Mouse (Mus musculus) embryonic facial prominence, embryonic 12.5 days (tissue): ENCODE results near the gene Asic2. TPM values are rescaled to one million over a fixed set of nuclear protein-coding genes. Genes with fewer than 3 reads are reported as not detected.

ENCODE experiments used
- ATAC-seq: fragments of 200-750 bp; cut with Nextera tagmentation; 2 replicates; pipeline ENCODE4 v1.8.0; 2017; ENCODE audit not compliant: insufficient number of reproducible peaks, insufficient read depth, low FRiP score, low TSS enrichment
- H3K27ac ChIP-seq: fragments of 300-500 bp; sonication (generic); 2 replicates; pipeline ENCODE4 v1.5.1; 2016; ENCODE audit warnings: mild to moderate bottlenecking
- H3K27me3 ChIP-seq: fragments of 300-500 bp; sonication (generic); 2 replicates; pipeline ENCODE4 v1.6.1; 2016; ENCODE audit warnings: mild to moderate bottlenecking, moderate library complexity
- H3K36me3 ChIP-seq: fragments of 300-500 bp; sonication (generic); 2 replicates; pipeline ENCODE4 v1.6.1; 2016; ENCODE audit warnings: mild to moderate bottlenecking
- H3K4me1 ChIP-seq: fragments of 300-500 bp; sonication (generic); 2 replicates; pipeline ENCODE4 v1.6.1; 2016
- H3K4me2 ChIP-seq: fragments of 300-500 bp; sonication (generic); replicated peaks from 2 replicates; pipeline ENCODE4 v1.6.1; 2016; ENCODE audit warnings: mild to moderate bottlenecking, moderate library complexity
- H3K4me3 ChIP-seq: fragments of 300-500 bp; sonication (generic); 2 replicates; pipeline ENCODE4 v1.5.1; 2016; ENCODE audit warnings: mild to moderate bottlenecking
- H3K9ac ChIP-seq: fragments of 300-500 bp; sonication (generic); 2 replicates; pipeline ENCODE4 v1.6.1; 2016; ENCODE audit warnings: mild to moderate bottlenecking, moderate library complexity
- H3K9me3 ChIP-seq: fragments of 300-500 bp; sonication (generic); 2 replicates; pipeline ENCODE4 v1.6.1; 2016; ENCODE audit warnings: mild to moderate bottlenecking, moderate library complexity
- WGBS: fragments of 180-500 bp; shearing (Covaris S2); methylation state at CpG from one replicate; pipeline ENCODE4 v1.1.7; 2016; 5-methylcytosine and 5-hydroxymethylcytosine counted together
- polyA plus RNA-seq: library from polyadenylated mRNA; unstranded; fragments of >200 nt; fragmentation: Nextera tagmentation; extraction: Ambion mirVana; gene quantifications from 2 replicates; pipeline ENCODE4 v1.2.1, GENCODE M21; 2016

The Asic2 gene
- polyA plus RNA-seq, 1 experiment from 2014 or later: 1.3 TPM

DNA sequence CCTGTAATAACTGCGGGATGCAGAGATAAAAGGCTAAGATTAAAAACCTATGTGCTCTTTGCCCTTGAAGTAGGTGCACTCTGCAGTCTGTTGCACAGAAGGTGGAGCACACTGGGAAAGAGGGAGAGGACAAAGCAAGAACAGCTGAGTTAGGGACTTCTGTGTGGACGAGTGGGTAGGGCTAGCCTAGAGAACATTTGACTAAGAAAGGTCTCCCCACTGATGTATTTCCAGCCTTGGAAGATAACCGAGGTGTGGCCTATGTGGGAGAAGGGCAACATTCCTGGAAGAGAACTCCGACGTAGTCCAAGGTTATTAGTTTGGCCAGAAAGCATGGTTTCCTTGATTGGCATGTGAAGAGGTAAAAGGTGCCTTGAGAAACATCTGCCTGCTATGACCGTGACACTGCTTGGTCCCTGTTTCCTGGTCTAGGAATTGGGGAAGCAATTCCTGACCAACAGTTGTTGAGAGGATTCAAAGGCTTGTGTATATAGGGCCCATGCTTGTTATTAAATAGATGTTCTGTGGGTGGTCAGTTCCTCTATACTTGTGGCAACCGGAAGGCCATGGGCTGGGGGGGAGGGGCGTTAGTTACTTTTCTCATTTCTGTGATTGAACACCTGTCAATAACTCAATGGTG, 463.3 kb downstream of the Asic2 start:
- no peak for ATAC-seq
- H3K4me1 ChIP-seq: peaks cover 16% of the 10 kb centered on the region

DNA sequence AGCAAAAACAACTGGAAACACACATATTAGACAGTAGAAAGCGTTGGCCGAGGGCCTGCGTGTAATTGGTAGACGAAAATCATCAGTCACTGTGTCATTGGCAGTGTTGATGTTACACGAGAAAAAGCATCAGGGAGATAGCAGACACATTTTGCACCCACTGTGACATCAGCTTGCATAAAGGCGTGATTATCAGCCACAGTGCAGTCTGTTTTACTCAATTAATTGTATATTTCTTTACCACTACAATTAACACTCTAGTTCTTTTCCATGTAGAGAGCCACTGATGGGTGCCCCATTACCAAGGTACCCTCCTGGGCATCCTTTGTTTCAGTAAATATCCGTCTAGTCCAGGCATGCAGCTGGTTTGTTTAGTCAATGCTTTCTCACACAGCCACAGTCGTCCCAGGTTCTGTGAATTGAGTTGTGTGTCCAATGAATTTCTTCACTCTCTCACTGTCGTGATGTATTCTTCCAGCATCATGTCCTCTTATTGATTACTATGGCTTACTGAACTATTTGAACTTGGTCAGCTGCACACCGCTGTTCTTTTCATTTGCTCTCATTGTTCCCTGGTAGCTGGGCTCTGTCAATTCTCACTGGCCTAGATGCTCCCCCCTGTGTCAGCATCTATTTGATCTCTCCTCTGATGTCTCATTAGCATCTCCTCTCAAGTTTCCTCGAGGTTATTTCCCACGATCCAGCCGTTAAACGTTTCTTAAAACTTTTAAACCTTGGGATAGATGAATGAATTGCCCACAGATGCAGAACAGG, 466.6 kb downstream of the Asic2 start:
- Histone ChIP-seq H3K9ac (no peak overlapping the region), H3K9me3 (no peaks in the 10 kb centered on the region), H3K27ac (no peak overlapping the region), H3K4me3 (no peak overlapping the region), H3K27me3 (no peaks in the 10 kb centered on the region), H3K36me3 (no peaks in the 10 kb centered on the region), H3K4me1 (peaks cover 26% of the 10 kb centered on the region), H3K4me2 (no peak overlapping the region)
- WGBS: 40% methylated on average over 14 of the region's 14 CpGs
- ATAC-seq: no peak

More for the DNA sequence above, 463.3 kb downstream of the Asic2 start:
- peak overlapping the region; percentile 20; the same call in 1 of the 2 replicates for H3K27ac ChIP-seq
- no peaks in the 10 kb centered on the region for H3K36me3 ChIP-seq
- H3K4me2 ChIP-seq: no peak overlapping the region
- no peak overlapping the region for H3K9ac ChIP-seq
- whole genome bisulfite sequencing: 71% methylated on average over 8 of the region's 8 CpGs
- H3K4me3 ChIP-seq: no peak overlapping the region
- no peaks in the 10 kb centered on the region for H3K9me3 ChIP-seq
- H3K27me3 ChIP-seq: no peaks in the 10 kb centered on the region

DNA sequence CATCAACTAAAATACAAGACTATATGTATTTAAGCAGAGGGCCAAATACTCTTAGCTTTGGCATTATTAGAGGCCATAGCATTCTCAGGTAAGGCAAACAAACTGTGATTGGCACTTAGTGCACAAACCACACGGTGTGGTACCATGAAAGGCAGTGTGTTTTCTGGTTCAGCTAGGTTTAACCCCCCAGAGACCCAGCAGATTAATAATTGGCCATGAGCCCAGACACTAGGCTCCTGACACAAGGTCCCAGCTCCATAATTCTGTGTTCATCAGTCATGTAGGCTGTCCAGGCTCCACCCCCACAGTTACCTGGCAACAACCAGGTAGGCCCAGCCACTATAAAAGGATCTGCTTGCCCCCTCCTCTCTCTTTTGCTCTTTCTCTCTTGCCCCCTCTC, 469.3 kb downstream of the Asic2 start:
- Histone ChIP-seq H3K27ac (no peak overlapping the region), H3K9me3 (no peaks in the 10 kb centered on the region), H3K27me3 (no peaks in the 10 kb centered on the region), H3K36me3 (no peaks in the 10 kb centered on the region), H3K4me2 (no peak overlapping the region), H3K4me3 (no peak overlapping the region), H3K4me1 (peaks cover 21% of the 10 kb centered on the region), H3K9ac (no peak overlapping the region)
- 68% methylated on average over 1 of the region's 1 CpGs for WGBS
- ATAC-seq: no peak; the same call in 1 of the 2 replicates

DNA sequence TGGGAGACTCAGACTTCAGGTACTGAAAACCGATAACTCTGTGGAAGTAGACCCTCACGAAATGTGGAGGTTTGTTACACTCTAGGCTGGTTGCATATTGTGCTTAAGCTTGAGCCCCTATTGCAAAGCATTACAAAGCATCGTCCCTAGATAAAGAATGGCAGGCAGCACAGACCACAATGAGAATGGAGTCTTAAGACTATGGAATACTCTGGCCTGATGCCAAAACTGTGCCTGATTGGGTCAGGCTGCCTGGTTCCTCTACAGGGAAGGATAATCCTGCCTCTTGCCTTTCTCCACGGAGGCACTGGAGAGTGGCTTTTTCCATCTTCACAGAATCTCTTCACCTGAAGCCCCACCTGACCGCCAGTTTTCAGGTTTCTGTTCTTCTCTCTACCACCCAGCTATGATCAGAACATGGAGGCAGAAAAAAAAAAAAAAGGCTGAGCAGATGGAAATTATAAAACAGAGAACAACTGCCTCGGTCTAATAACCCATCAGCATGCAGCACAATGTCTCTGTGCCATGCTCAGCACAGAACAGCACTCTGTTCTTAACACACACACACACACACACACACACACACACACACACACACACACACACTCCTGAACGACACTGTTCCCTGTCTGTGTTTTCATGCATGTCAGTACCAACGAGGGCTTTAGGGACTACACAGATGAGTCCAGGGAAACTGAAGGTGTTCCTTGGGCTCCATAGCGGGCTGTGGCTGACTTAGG, 470.4 kb downstream of the Asic2 start:
- ATAC-seq: no peak
- no peak overlapping the region for H3K9ac ChIP-seq
- H3K27ac ChIP-seq: peak overlapping the region; percentile 9; the same call in 1 of the 2 replicates
- no peaks in the 10 kb centered on the region for H3K27me3 ChIP-seq
- H3K4me3 ChIP-seq: no peak overlapping the region
- 51% methylated on average over 9 of the region's 9 CpGs for WGBS
- H3K4me2 ChIP-seq: no peak overlapping the region
- H3K4me1 ChIP-seq: peaks cover 20% of the 10 kb centered on the region
- H3K9me3 ChIP-seq: no peaks in the 10 kb centered on the region
- no peaks in the 10 kb centered on the region for H3K36me3 ChIP-seq

DNA sequence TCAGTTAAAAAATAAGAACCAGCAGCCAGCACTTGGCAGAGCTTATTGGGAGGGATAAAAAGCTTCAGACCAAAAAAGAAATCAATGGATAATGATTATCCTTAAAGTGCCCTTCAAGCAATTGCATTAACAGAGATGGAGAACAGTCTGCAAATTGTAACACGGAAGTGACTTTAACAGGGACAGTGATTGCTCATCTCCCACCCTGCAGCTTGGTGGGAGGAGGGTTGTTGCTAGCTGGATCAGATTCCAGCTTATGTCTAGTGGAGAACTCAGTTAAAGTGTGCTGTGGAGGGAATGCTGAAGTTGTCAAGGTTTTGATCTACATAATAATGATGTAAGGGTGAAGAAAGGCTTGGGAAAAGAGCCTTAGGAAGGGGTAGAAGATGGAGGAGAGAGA, 471.8 kb downstream of the Asic2 start:
- H3K27ac ChIP-seq: no peak overlapping the region
- 46% methylated on average over 1 of the region's 1 CpGs for WGBS
- ATAC-seq: no peak
- H3K36me3 ChIP-seq: no peaks in the 10 kb centered on the region
- H3K4me3 ChIP-seq: no peak overlapping the region
- no peak overlapping the region for H3K9ac ChIP-seq
- H3K9me3 ChIP-seq: no peaks in the 10 kb centered on the region
- H3K27me3 ChIP-seq: no peaks in the 10 kb centered on the region; the same call in 1 of the 2 replicates
- peaks cover 20% of the 10 kb centered on the region for H3K4me1 ChIP-seq
- H3K4me2 ChIP-seq: no peak overlapping the region

DNA sequence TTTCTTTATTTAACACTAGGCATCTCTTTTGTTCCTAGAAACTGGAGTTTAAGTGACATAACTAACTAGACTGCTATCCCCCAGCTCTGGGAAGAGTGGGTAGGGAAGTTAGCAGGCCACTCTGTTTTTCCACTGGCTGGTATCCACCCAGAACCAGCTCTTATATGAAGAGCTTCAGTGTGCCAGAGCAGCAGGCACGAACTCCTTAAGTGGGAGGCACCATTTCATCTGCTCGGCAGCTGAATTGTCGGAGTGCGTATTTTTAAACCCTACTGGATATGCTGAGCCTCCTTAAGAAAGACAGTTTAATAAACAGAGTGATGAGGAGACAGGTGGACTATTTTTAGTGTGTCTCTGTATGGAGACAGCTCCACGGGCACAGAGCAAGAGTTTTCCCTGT, 475.9 kb downstream of the Asic2 start:
- Histone ChIP-seq H3K4me3 (no peak overlapping the region), H3K4me1 (peaks cover 9% of the 10 kb centered on the region), H3K9ac (no peak overlapping the region), H3K9me3 (no peaks in the 10 kb centered on the region), H3K27ac (no peak overlapping the region), H3K27me3 (no peaks in the 10 kb centered on the region; the same call in 1 of the 2 replicates), H3K4me2 (no peak overlapping the region), H3K36me3 (no peaks in the 10 kb centered on the region)
- 86% methylated on average over 5 of the region's 5 CpGs for WGBS
- ATAC-seq: no peak

DNA sequence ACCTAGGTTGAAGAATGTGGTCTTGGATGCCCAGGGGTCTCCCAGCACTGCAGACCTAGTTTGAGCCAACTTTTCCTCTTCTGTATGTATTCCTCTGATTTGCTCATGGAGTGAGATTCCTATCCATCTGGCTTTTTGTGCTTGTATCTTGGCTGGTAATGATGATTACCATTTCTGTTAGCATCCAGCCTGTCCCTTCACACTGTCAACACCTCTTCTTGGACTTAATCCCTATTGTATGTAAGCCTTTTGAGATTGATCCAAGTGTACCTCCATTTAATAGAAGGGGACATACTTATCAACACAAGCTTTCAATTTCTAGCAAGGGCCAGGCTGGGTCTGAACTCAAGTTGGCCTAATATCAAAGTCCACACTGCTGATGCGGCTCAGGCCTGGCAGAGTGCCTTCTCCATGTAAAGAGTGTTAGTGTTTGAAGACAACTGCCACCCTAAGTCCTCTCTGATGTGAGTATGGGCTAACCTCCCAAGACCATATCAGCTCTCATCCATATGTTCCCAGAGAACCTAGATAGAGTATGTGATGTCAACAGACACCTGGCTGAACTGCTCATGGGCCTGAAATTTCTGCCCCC, 479.0 kb downstream of the Asic2 start:
- no peak for ATAC-seq
- no peaks in the 10 kb centered on the region; the same call in 1 of the 2 replicates for H3K27me3 ChIP-seq
- H3K9ac ChIP-seq: no peak overlapping the region
- no peaks in the 10 kb centered on the region for H3K9me3 ChIP-seq
- H3K4me3 ChIP-seq: no peak overlapping the region
- H3K4me2 ChIP-seq: no peak overlapping the region
- 97% methylated on average over 1 of the region's 1 CpGs for WGBS
- no peak overlapping the region for H3K27ac ChIP-seq
- H3K4me1 ChIP-seq: no peaks in the 10 kb centered on the region
- no peaks in the 10 kb centered on the region for H3K36me3 ChIP-seq

DNA sequence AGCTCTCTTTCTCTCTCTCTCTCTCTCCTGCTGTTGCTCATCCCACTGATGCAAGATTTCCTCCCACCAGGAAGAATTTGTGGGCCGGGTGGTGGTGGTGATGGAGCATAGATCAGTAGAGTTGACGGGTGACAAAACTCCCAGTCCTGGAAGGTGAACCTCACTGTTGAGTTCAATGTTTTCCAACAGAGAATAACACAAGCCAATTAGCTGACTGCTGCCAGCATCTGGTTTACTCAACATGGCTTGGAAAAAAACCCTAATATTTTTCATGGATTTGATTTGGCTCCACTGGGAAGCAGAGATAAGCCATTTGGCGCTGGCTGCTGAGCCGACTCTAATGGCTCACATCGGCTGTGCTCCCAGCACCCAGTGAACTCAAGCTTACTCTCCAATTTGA, 479.6 kb downstream of the Asic2 start:
- WGBS: 84% methylated on average over 5 of the region's 5 CpGs
- Histone ChIP-seq H3K9ac (no peak overlapping the region), H3K4me1 (no peaks in the 10 kb centered on the region), H3K4me3 (no peak overlapping the region), H3K36me3 (no peaks in the 10 kb centered on the region), H3K27me3 (no peaks in the 10 kb centered on the region; the same call in 1 of the 2 replicates), H3K9me3 (no peaks in the 10 kb centered on the region), H3K27ac (no peak overlapping the region), H3K4me2 (no peak overlapping the region)
- ATAC-seq: no peak

DNA sequence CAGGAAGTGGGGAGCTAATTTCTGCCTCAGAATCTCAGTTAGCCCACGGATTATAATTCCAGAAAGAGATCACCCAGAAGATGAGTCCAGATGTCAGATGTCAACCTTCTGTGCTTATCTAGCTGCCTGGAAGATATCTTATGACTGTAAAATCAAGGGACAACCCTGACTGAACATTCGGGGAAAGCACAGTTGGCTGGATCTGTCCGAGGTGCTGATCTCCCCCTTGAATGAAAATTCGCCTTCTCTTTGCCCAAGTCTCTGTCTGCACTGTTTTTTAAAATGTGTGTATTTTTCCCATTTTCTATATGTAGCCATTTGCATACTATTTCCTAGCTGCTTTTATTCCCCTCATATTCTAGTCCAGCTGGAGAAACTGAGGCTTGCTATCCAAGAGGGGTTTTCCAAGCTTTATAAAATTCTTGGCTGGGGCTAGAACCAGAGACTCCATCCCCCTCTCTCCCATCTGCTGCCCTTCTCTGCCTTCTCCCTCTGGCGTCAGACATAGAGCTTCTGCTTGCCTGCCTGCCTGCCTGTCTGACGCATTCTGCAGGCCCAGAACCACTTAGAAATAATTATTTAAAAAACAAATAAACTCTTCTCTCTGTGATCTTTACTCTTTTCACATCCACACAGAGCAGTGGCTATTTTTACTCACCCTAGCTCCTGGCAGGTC, 481.9 kb downstream of the Asic2 start:
- ATAC-seq: no peak
- no peaks in the 10 kb centered on the region for H3K9me3 ChIP-seq
- WGBS: 19% methylated on average over 6 of the region's 6 CpGs
- H3K4me2 ChIP-seq: no peak overlapping the region
- H3K36me3 ChIP-seq: no peaks in the 10 kb centered on the region
- H3K4me1 ChIP-seq: no peaks in the 10 kb centered on the region
- no peak overlapping the region for H3K4me3 ChIP-seq
- H3K9ac ChIP-seq: no peak overlapping the region
- H3K27ac ChIP-seq: no peak overlapping the region
- no peaks in the 10 kb centered on the region; the same call in 1 of the 2 replicates for H3K27me3 ChIP-seq

DNA sequence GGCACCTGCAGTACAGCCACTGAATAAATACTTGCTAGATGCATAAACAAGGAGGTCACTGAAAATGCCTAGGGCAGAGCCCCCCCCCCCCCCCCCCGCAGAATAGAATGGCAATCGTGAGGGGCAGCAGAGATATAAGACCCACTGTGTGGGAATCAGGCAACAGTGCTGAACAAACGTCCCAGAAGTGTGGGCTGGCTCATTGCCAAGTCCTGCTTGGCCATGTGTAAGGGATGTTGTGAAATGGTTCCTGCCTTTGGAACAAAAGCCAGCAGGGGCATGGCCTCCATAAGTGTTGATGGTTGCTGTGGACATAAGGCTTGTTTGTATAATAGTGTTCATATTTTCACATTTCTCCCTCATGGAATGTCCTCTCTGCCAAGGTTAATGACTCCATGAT, 487.1 kb downstream of the Asic2 start:
- Histone ChIP-seq H3K4me1 (no peaks in the 10 kb centered on the region), H3K4me3 (no peak overlapping the region), H3K27me3 (no peaks in the 10 kb centered on the region), H3K36me3 (no peaks in the 10 kb centered on the region), H3K4me2 (no peak overlapping the region), H3K9ac (no peak overlapping the region), H3K27ac (no peak overlapping the region), H3K9me3 (no peaks in the 10 kb centered on the region)
- 59% methylated on average over 3 of the region's 3 CpGs for WGBS
- ATAC-seq: no peak

DNA sequence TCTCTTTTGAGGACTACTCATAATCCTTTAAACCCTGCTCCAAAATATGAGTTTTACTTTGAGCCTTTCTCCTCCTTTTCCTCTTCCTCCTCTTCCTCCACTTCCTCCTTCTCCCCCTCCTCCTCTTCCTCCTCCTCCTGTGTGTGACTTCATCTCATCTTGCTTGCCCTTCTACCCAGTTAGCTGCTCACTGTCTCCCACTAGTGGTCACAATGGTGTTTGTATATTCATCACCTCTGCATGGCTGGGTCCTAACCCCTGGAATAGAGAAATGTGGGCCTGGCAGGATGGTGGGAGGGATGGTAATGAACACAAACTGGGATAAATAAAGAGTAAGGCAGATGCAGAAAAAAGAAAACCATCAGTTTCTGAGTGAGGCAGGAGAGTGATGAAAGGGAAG, 492.0 kb downstream of the Asic2 start:
- no peak overlapping the region for H3K27ac ChIP-seq
- H3K27me3 ChIP-seq: no peaks in the 10 kb centered on the region
- ATAC-seq: no peak
- no peak overlapping the region for H3K4me3 ChIP-seq
- no peaks in the 10 kb centered on the region for H3K9me3 ChIP-seq
- H3K36me3 ChIP-seq: no peaks in the 10 kb centered on the region
- H3K4me2 ChIP-seq: no peak overlapping the region
- H3K9ac ChIP-seq: no peak overlapping the region
- no peaks in the 10 kb centered on the region for H3K4me1 ChIP-seq
